Mouse (Mus musculus): ENCODE results near the gene Otp.

Otp gene

DNA sequence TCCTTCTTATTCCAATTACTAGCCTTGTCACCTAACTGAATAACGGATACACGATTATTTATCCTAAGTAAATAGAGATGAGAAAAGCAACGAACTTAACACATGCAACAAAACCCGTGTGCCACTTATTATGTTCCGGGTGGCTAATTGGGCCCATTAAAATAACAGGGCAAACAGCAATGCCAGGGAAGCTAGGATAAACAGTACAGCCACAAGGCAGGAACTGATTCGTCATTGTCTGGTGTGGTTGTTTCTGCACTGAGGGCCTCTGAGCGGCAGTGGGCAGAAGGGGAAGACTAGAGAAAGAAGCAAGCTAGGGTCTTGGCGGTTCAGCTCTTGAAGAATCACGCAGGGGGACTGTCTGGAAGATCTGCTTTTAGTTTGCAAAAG lies 5.3 kb upstream of the Otp start:
- Histone ChIP-seq H3K4me1 (replicated peaks; ENCODE audit: low read depth, low read length) (peaks cover 63% of the 10 kb centered on the region), H3K9me3 (ENCODE audit: low read length) (no peaks in the 10 kb centered on the region), H3K36me3 (ENCODE audit: insufficient read depth, low read length) (no peaks in the 10 kb centered on the region), H3K27me3 (ENCODE audit: insufficient read depth, low read length) (peaks cover 89% of the 10 kb centered on the region), H3K4me3 (replicated peaks; ENCODE audit: low read length) (no peak overlapping the region)
- TF ChIP-seq NANOG (IDR thresholded peaks at IDR 0.05; ENCODE audit: borderline replicate concordance, low read length) = no peak
- no peak for TF ChIP-seq POU5F1 (IDR thresholded peaks at IDR 0.05; ENCODE audit: borderline replicate concordance, low read length)
- TF ChIP-seq CTCF (conservative IDR thresholded peaks at IDR 0.05; ENCODE audit: low read length) = no peak

DNA sequence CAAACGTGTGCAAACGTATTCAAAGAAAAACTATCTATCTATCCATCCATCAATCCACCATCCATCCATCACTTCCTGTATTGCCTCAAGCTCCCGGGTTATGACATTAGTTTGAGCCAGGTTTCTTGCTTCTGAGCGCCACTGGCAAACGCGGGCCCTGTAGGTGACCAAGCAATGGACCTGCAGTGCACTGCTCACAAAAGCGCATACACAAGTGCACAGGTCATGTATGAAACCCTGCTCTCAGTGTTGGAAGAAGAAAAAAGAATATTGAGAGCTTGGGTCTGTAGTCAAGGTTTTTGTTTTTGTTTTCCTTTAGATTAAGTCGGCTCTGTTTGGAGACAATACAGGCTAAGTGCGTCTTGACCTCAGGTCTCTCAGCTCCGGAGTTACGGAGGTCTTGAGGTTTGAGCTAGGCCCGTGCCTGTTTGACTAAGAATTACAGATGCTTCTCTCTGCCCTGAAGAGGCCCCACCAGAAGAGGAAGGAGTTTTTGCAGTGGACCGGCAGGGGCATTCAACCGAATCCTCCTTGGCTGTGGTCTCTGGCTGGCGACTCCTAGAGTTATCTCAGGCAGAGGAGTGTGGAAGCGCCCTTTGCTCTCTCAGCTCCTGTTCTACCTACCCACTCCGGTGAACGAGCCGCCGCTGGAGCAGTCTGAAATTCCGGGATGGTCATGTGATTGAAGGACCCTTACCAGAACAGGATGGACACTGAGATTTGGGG lies 4.8 kb upstream of the Otp start:
- Histone ChIP-seq H3K9me3 (ENCODE audit: low read length) (no peaks in the 10 kb centered on the region), H3K4me3 (replicated peaks; ENCODE audit: low read length) (0 out of 2 replicates have a peak overlapping the region, but pooled peaks have one; percentile 1), H3K4me1 (replicated peaks; ENCODE audit: low read depth, low read length) (peaks cover 62% of the 10 kb centered on the region), H3K36me3 (ENCODE audit: insufficient read depth, low read length) (no peaks in the 10 kb centered on the region), H3K27me3 (ENCODE audit: insufficient read depth, low read length) (peaks cover 93% of the 10 kb centered on the region)
- TF ChIP-seq CTCF (conservative IDR thresholded peaks at IDR 0.05; ENCODE audit: low read length) (no peak), NANOG (IDR thresholded peaks at IDR 0.05; ENCODE audit: borderline replicate concordance, low read length) (no peak)

DNA sequence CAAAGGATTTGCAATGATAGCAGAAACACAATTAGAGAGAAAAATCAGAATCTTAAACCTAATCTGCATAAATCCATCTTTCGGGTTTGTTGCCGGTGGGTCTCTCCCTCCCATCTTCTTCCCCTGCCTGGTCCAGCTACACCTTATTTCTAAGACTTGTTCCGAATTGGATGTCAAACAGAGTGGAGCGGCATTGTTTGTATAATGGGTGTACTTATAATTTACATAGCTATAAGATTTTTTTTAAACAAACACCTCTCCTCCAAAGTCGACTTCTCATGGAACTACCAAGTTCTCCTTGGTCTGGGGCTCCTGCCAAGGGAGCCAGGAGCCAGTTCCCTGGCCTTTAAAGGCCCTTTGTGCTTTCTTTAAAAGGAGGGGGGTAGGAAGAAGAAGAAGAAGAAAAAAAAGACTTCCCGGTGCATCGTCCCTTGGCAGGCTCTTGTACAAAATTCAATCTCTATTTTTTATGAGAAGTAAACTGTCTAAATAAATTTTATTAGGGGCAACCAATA lies 3.5 kb upstream of the Otp start:
- Histone ChIP-seq H3K27me3 (ENCODE audit: insufficient read depth, low read length) (peaks cover 92% of the 10 kb centered on the region), H3K9me3 (ENCODE audit: low read length) (no peaks in the 10 kb centered on the region), H3K4me1 (replicated peaks; ENCODE audit: low read depth, low read length) (peaks cover 56% of the 10 kb centered on the region), H3K36me3 (ENCODE audit: insufficient read depth, low read length) (no peaks in the 10 kb centered on the region), H3K4me3 (replicated peaks; ENCODE audit: low read length) (no peak overlapping the region)
- TF ChIP-seq NANOG (IDR thresholded peaks at IDR 0.05; ENCODE audit: borderline replicate concordance, low read length) = no peak
- TF ChIP-seq CTCF (conservative IDR thresholded peaks at IDR 0.05; ENCODE audit: low read length) = no peak
- no peak for TF ChIP-seq POU5F1 (IDR thresholded peaks at IDR 0.05; ENCODE audit: borderline replicate concordance, low read length)

DNA sequence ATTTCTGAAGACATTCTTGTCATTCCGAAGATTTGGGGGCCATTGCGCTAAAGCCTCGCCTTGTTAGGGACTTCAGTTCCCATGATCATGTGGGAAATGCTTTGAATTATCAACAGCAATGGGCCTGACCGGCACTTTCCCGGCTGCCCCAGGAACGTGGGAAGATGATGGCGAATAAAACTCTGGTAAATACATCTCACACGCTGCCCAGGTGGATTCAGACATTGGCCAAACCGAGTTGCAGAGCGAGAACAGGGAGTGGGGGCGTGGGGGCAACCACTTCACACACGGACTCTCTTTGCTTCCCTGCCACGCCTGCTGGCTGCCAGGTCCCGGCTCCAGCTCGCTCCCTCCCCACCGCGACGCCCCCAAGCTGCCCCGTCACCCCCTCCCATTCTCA lies 3.0 kb upstream of the Otp start:
- TF ChIP-seq CTCF (conservative IDR thresholded peaks at IDR 0.05; ENCODE audit: low read length) (no peak), POU5F1 (IDR thresholded peaks at IDR 0.05; ENCODE audit: borderline replicate concordance, low read length) (no peak), NANOG (IDR thresholded peaks at IDR 0.05; ENCODE audit: borderline replicate concordance, low read length) (no peak)
- Histone ChIP-seq H3K4me1 (replicated peaks; ENCODE audit: low read depth, low read length) (peaks cover 56% of the 10 kb centered on the region), H3K4me3 (replicated peaks; ENCODE audit: low read length) (peak overlapping the region; percentile 62; the same call in 1 of the 2 replicates), H3K27me3 (ENCODE audit: insufficient read depth, low read length) (peaks cover 92% of the 10 kb centered on the region), H3K36me3 (ENCODE audit: insufficient read depth, low read length) (no peaks in the 10 kb centered on the region), H3K9me3 (ENCODE audit: low read length) (no peaks in the 10 kb centered on the region)

DNA sequence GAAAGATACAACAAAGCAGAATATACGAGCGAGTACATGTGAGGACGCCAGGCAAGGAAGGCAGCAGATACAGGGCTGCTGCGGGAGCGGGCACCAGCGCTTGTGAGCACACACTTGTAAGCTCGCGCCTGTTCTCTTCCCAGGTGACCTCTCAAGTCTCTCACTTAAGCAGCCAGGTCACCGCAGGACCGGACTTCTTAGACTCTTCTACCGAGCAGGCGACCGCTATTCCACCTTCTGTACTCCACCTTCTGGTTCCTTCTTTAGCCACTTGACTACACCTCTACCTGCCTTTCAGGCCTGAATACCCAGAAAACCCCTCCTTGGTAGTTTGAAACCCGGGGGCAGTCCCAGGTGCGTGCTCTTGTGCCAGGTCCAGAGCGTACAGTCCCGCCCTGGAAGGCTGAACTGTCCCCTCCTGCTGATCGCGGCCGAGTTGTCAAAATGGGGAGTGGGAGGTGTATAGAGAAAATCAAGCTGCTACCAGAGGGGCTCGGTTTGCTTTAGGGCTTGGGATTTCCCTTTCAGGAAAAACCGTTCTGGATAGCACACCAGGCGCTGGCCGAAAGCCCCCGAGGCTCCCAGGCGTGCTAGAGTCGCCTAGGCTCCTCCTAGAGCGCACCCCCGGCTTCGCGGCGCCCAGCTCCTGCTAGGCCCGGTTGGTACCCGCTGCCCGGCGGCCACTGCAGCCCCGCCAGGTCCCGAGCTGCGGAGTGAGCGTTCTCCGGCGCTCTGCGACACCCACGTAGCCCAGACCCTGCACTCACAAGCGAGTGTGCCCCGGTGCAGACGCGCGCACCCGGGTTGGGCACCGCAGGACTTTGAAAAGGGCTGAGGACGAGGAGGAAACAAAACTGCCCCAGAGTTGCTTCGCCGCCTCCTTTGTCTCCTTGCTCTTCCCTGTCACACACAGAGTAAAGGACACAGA lies 2.0 kb upstream of the Otp start:
- H3K4me1 ChIP-seq (replicated peaks; ENCODE audit: low read depth, low read length) = peaks cover 52% of the 10 kb centered on the region
- peak overlapping the region; percentile 62 for H3K4me3 ChIP-seq (replicated peaks; ENCODE audit: low read length)
- peaks cover 90% of the 10 kb centered on the region for H3K27me3 ChIP-seq (ENCODE audit: insufficient read depth, low read length)
- H3K36me3 ChIP-seq (ENCODE audit: insufficient read depth, low read length) = no peaks in the 10 kb centered on the region
- no peaks in the 10 kb centered on the region for H3K9me3 ChIP-seq (ENCODE audit: low read length)
- no peak for TF ChIP-seq NANOG (IDR thresholded peaks at IDR 0.05; ENCODE audit: borderline replicate concordance, low read length)
- TF ChIP-seq POU5F1 (IDR thresholded peaks at IDR 0.05; ENCODE audit: borderline replicate concordance, low read length) = no peak
- TF ChIP-seq CTCF (conservative IDR thresholded peaks at IDR 0.05; ENCODE audit: low read length) = no peak

DNA sequence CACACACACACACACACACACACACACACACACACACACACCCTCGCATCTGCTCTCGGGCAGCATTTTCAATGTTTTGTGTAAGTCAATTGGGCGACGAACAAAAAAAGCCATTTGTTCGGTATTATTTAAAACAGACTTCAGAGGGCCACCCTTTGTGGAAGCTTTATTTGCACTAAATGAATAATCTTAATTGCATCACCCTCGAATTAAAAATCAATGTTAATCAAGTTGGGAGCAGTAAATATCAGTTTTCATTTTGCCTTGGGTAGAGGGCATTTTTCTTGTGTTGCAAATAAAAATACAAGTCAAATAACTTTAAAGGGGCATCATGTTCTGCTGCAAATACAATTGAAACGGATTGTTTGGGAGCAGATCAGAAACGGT lies 1.4 kb upstream of the Otp start:
- Histone ChIP-seq H3K36me3 (ENCODE audit: insufficient read depth, low read length) (no peaks in the 10 kb centered on the region), H3K9me3 (ENCODE audit: low read length) (no peaks in the 10 kb centered on the region), H3K4me1 (replicated peaks; ENCODE audit: low read depth, low read length) (peaks cover 51% of the 10 kb centered on the region), H3K27me3 (ENCODE audit: insufficient read depth, low read length) (peaks cover 86% of the 10 kb centered on the region), H3K4me3 (replicated peaks; ENCODE audit: low read length) (peak overlapping the region; percentile 62)
- TF ChIP-seq NANOG (IDR thresholded peaks at IDR 0.05; ENCODE audit: borderline replicate concordance, low read length) = no peak
- TF ChIP-seq CTCF (conservative IDR thresholded peaks at IDR 0.05; ENCODE audit: low read length) = no peak
- TF ChIP-seq POU5F1 (IDR thresholded peaks at IDR 0.05; ENCODE audit: borderline replicate concordance, low read length) = no peak

DNA sequence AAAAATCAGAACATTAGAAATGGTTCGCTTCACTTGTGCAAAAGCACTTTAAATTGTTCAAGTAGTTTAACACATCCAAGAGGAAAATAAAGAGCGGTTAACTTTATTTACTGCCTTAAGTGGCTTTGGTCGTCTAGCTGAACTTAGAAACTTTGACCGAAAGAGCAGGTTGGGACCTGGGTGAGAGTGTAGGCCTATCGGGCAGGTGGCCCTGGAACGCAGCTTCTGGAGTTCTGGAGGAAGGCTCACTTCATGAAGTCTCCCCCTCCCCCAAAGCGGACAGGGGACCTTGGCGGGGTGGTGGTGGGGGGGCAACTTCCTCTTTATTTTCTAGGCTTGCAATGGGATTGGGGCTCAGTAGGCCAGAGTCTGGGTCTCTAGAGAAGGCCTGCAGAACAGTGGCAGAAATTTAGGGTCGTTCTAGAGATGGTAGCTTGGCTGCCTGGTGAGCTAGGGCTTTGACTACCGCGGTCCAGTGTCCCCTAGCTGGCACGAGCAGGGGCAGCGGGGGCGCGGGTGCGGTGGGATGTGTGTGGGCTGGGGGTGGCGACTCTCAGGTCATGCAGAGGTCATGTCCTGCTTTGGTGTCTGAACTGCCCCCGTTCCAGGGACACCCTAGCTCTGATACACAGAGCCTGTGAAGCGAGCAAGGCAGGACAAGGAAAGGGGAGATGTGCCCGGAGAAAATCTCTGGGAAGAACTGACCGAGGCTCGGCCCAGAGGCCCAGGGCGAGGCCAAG lies 576 bp upstream of the Otp start:
- TF ChIP-seq CTCF (conservative IDR thresholded peaks at IDR 0.05; ENCODE audit: low read length) (no peak), POU5F1 (IDR thresholded peaks at IDR 0.05; ENCODE audit: borderline replicate concordance, low read length) (no peak), NANOG (IDR thresholded peaks at IDR 0.05; ENCODE audit: borderline replicate concordance, low read length) (no peak)
- peaks cover 80% of the 10 kb centered on the region for H3K27me3 ChIP-seq (ENCODE audit: insufficient read depth, low read length)
- H3K4me1 ChIP-seq (replicated peaks; ENCODE audit: low read depth, low read length) = peaks cover 46% of the 10 kb centered on the region
- no peaks in the 10 kb centered on the region for H3K9me3 ChIP-seq (ENCODE audit: low read length)
- H3K4me3 ChIP-seq (replicated peaks; ENCODE audit: low read length) = peak overlapping the region; percentile 63
- no peaks in the 10 kb centered on the region for H3K36me3 ChIP-seq (ENCODE audit: insufficient read depth, low read length)

Measured in E14TG2a.4 (cell line).